Mouse (Mus musculus): ENCODE measurements at regions not wholly inside any gene's neighbourhood (a gene's known extent, or its start where the extent isn't known, plus 50 kb on each side); places are given as distances from the start of the nearest gene placed in this dataset.
A peak's percentile ranks its signal among the peaks of the same experiment; 100 is the strongest.

DNA sequence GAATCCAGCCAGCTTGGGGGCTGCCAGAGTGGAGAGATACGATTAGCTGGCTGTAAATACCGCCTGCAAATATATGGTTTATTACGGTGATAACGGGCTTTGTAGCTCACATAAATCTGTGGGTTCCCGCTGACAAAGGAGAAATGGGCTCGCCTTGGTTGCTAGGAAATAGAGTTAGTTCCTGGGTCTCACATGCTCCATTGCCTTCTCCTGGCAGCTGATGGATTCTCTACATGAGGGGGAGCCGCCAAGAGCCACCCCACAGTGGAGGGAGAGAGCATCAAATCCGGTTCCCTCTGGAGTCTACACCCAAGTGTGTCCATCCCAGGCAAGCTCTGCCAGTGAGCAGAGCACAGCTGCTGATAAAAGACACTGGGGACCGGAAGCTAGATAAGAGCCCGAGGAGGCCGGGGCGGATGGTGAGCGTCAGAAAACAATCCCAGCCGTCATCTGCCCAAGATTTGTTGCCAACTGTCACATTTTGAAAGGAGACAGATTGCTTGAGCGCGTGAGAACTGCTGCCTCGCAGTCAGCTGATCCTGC, 275.7 kb downstream of the Rybp start (continued):
- TF ChIP-seq RAD21 (IDR thresholded peaks at IDR 0.05; ENCODE audit: low read depth, low read length): no peak
- TF ChIP-seq USF1 (IDR thresholded peaks at IDR 0.05; ENCODE audit: low read depth, low read length): no peak
- TF ChIP-seq GABPA (IDR thresholded peaks at IDR 0.05; ENCODE audit: low read depth, low read length): no peak
- TF ChIP-seq MAX (IDR thresholded peaks at IDR 0.05; ENCODE audit: low read length): no peak
- no peak for TF ChIP-seq KAT2A (conservative IDR thresholded peaks at IDR 0.05; ENCODE audit: low read depth, low read length)
- no peak for TF ChIP-seq CHD2 (IDR thresholded peaks at IDR 0.05; ENCODE audit: low read length)
- TF ChIP-seq GATA1 (IDR thresholded peaks at IDR 0.05; ENCODE audit: low read depth, low read length): peak; percentile 56

DNA sequence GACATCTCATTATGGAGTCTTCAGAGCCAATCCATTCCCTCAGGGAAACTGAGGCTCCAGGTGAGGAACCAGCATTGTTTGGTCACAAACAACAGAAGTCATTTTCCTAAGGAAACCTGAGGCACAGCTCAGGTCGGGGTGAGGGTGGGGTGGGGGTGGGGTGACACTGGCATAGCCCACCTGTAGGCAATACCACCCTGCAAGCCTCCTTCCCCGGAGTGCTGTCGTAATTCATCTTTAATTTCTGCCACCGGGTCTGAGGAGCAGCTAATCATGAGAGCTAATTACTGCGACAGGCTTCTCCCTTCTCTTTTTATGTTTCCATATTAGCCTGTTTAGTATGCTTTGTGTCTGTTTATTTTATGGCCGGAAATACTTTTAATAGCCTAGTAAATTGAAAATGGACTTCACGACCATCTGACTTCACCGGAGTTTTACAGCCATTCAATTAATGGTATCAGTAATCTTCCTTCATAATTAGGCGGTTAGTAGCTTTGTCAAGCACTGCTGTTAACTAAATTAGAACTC, 276.3 kb downstream of the Rybp start:
- TF ChIP-seq MYB (IDR thresholded peaks at IDR 0.05; ENCODE audit: low read depth, low read length) (no peak), ZNF384 (IDR thresholded peaks at IDR 0.05; ENCODE audit: low read depth, low read length) (no peak), HCFC1 (IDR thresholded peaks at IDR 0.05; ENCODE audit: low read depth, low read length) (no peak), RCOR1 (IDR thresholded peaks at IDR 0.05; ENCODE audit: low read depth, low read length) (no peak), GATA1 (IDR thresholded peaks at IDR 0.05; ENCODE audit: low read depth, low read length) (no peak), GABPA (IDR thresholded peaks at IDR 0.05; ENCODE audit: low read depth, low read length) (no peak), TBP (IDR thresholded peaks at IDR 0.05; ENCODE audit: low read depth, low read length) (no peak)
- no peaks in the 10 kb centered on the region for H3K36me3 ChIP-seq (ENCODE audit: control insufficient read depth in 1 of 2, insufficient read depth in 2 of 2, low read length in 2 of 2)
- no peak overlapping the region for H3K4me3 ChIP-seq (ENCODE audit: control insufficient read depth in 1 of 2, insufficient read depth in 1 of 2, low read depth in 2 of 2, low read length in 2 of 2)
- H3K9me3 ChIP-seq (replicated peaks; ENCODE audit: insufficient read depth, low read length): no peaks in the 10 kb centered on the region
- no peaks in the 10 kb centered on the region for H3K27me3 ChIP-seq (ENCODE audit: control insufficient read depth in 1 of 2, insufficient read depth in 2 of 2, low read length in 2 of 2)
- DNase-seq (ENCODE audit: low read depth, low spot score): no peak
- H3K79me2 ChIP-seq (ENCODE audit: control insufficient read depth, insufficient read depth, low read length, poor library complexity): no peaks in the 10 kb centered on the region
- no peaks in the 10 kb centered on the region for H3K4me1 ChIP-seq (ENCODE audit: control insufficient read depth in 1 of 2, insufficient read depth in 2 of 2, low read length in 2 of 2)
- no peak overlapping the region for H3K9ac ChIP-seq (ENCODE audit: control insufficient read depth, low read depth, low read length, poor library complexity, severe bottlenecking)
- no peak overlapping the region for H3K27ac ChIP-seq (ENCODE audit: control insufficient read depth, low read depth, low read length)

DNA sequence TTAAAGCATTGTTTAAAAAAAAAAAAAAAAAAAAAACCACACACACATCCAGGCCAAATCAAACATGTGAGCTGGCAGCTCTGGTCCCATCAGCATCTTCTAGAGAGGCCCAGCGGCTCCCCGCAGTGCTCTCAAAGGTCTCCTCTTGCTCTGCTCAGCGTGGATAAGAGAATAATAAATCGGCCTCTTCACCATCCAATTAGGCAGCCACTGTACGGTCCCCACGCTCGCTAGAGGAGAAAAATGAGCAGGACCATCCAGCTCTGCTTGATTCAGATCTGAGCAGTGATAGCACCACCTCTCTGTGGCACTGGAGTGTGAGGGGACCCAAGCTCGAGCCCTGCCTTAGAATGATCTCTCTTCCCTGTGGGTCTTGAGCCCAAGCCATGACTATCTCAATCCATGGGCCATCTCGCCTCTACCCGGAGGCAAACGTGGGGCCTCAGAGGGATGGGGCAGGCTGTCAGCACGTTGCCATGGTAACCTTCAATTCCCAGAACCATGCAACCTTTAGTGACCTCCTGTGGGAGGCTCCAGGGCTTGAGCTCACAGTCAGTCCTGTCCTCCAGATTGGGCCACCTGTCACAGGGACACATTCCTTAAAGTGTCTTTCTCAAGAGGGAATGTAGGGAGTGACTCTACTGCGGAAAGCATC, 273.6 kb upstream of the Prok2 start:
- Histone ChIP-seq H3K9ac (ENCODE audit: control insufficient read depth, low read depth, low read length, poor library complexity, severe bottlenecking) (no peak overlapping the region), H3K4me1 (ENCODE audit: control insufficient read depth in 1 of 2, insufficient read depth in 2 of 2, low read length in 2 of 2) (no peaks in the 10 kb centered on the region; a peak in 1 of 4 replicates), H3K9me3 (replicated peaks; ENCODE audit: insufficient read depth, low read length) (no peaks in the 10 kb centered on the region), H3K4me3 (ENCODE audit: control insufficient read depth in 1 of 2, insufficient read depth in 1 of 2, low read depth in 2 of 2, low read length in 2 of 2) (no peak overlapping the region), H3K27me3 (ENCODE audit: control insufficient read depth in 1 of 2, insufficient read depth in 2 of 2, low read length in 2 of 2) (no peaks in the 10 kb centered on the region), H3K27ac (ENCODE audit: control insufficient read depth, low read depth, low read length) (no peak overlapping the region), H3K36me3 (ENCODE audit: control insufficient read depth in 1 of 2, insufficient read depth in 2 of 2, low read length in 2 of 2) (no peaks in the 10 kb centered on the region), H3K79me2 (ENCODE audit: control insufficient read depth, insufficient read depth, low read length, poor library complexity) (no peaks in the 10 kb centered on the region)
- DNase-seq (ENCODE audit: low read depth, low spot score): no peak
- TF ChIP-seq JUND (IDR thresholded peaks at IDR 0.05; ENCODE audit: low read depth, low read length): no peak
- no peak for TF ChIP-seq ELF1 (IDR thresholded peaks at IDR 0.05; ENCODE audit: low read depth, low read length)
- no peak for TF ChIP-seq EP300 (IDR thresholded peaks at IDR 0.05; ENCODE audit: low read depth in 1 of 2, low read length in 2 of 2)
- no peak for TF ChIP-seq RCOR1 (IDR thresholded peaks at IDR 0.05; ENCODE audit: low read depth, low read length)
- no peak for TF ChIP-seq TCF12 (IDR thresholded peaks at IDR 0.05; ENCODE audit: low read depth, low read length)
- no peak for TF ChIP-seq MYB (IDR thresholded peaks at IDR 0.05; ENCODE audit: low read depth, low read length)

Measured in MEL (cell line).